Mouse (Mus musculus): ENCODE measurements around the gene Fastkd5. TPM values are rescaled to one million over a fixed set of nuclear protein-coding genes. Genes with fewer than 3 reads are reported as not detected.
A peak's percentile ranks its signal among the peaks of the same experiment; 100 is the strongest.

The Fastkd5 gene
- polyA plus RNA-seq, 1 experiment from 2014 or later = 11.2 TPM

GRCm38 (mm10) chr2:130568921-130569320, 60.9 kb downstream of the Fastkd5 start:
- Histone ChIP-seq H3K9ac (no peak overlapping the region), H3K4me2 (no peak overlapping the region), H3K9me3 (no peaks in the 10 kb centered on the region), H3K4me1 (peaks cover 16% of the 10 kb centered on the region), H3K27me3 (replicated peaks) (0 out of 2 replicates have a peak, but pooled peaks cover 4% of the 10 kb centered on the region), H3K4me3 (no peak overlapping the region), H3K36me3 (replicated peaks) (peaks cover 5% of the 10 kb centered on the region; the same call in 1 of the 2 replicates), H3K27ac (no peak overlapping the region)
- ATAC-seq (replicated peaks) = no peak
- WGBS = 78% methylated on average over 4 of the region's 4 CpGs

GRCm38 (mm10) chr2:130564983-130565382, 64.8 kb downstream of the Fastkd5 start:
- Histone ChIP-seq H3K4me3 (peak overlapping the region; percentile 83), H3K27me3 (replicated peaks) (no peaks in the 10 kb centered on the region), H3K4me1 (peaks cover 23% of the 10 kb centered on the region), H3K27ac (no peak overlapping the region), H3K9ac (no peak overlapping the region), H3K9me3 (no peaks in the 10 kb centered on the region), H3K4me2 (peak overlapping the region; percentile 81), H3K36me3 (replicated peaks) (peaks cover 5% of the 10 kb centered on the region; the same call in 1 of the 2 replicates)
- 84% methylated on average over 8 of the region's 8 CpGs for WGBS
- no peak for ATAC-seq (replicated peaks)

GRCm38 (mm10) chr2:130564063-130564462, 65.8 kb downstream of the Fastkd5 start:
- Histone ChIP-seq H3K4me3 (peak overlapping the region; percentile 83), H3K27ac (peak overlapping the region; percentile 64), H3K4me1 (peaks cover 23% of the 10 kb centered on the region), H3K9me3 (no peaks in the 10 kb centered on the region), H3K36me3 (replicated peaks) (peaks cover 5% of the 10 kb centered on the region; the same call in 1 of the 2 replicates), H3K27me3 (replicated peaks) (no peaks in the 10 kb centered on the region), H3K9ac (peak overlapping the region; percentile 93), H3K4me2 (peak overlapping the region; percentile 81)
- under 1% methylated on average over 23 of the region's 23 CpGs for WGBS
- no peak for ATAC-seq (replicated peaks)

Other genes starting within 250 kb of the Fastkd5 start
- 21.2 and 27.5 TPM in 2 replicates for gene Cpxm1, start 232.5 kb downstream of the Fastkd5 start, polyA plus RNA-seq (2015; fragmentation: Nextera tagmentation; extraction: Ambion mirVana)
- gene Gm28372, start 224.8 kb downstream of the Fastkd5 start, polyA plus RNA-seq (2015; fragmentation: Nextera tagmentation; extraction: Ambion mirVana) = 0.28 and 0.29 TPM in 2 replicates
- gene 1700020A23Rik, start 224.8 kb downstream of the Fastkd5 start, polyA plus RNA-seq (2015; fragmentation: Nextera tagmentation; extraction: Ambion mirVana) = 0.69 TPM in 1 of 2 replicates, not detected in the other
- gene Tmem239, start 223.5 kb downstream of the Fastkd5 start, polyA plus RNA-seq (2015; fragmentation: Nextera tagmentation; extraction: Ambion mirVana) = 0.22 TPM in 1 of 2 replicates, not detected in the other
- 108 and 111 TPM in 2 replicates for gene Vps16, start 205.7 kb downstream of the Fastkd5 start, polyA plus RNA-seq (2015; fragmentation: Nextera tagmentation; extraction: Ambion mirVana)
- gene Pced1a, start 205.3 kb downstream of the Fastkd5 start, polyA plus RNA-seq (2015; fragmentation: Nextera tagmentation; extraction: Ambion mirVana) = 13.4 and 16.1 TPM in 2 replicates
- gene Ptpra, start 179.7 kb downstream of the Fastkd5 start, polyA plus RNA-seq (2015; fragmentation: Nextera tagmentation; extraction: Ambion mirVana) = 136 and 142 TPM in 2 replicates
- 97.0 and 105 TPM in 2 replicates for gene Mrps26, start 66.3 kb downstream of the Fastkd5 start, polyA plus RNA-seq (2015; fragmentation: Nextera tagmentation; extraction: Ambion mirVana)
- gene Oxt, start 53.9 kb downstream of the Fastkd5 start, polyA plus RNA-seq (2015; fragmentation: Nextera tagmentation; extraction: Ambion mirVana) = 0.38 and 0.86 TPM in 2 replicates
- gene Avp, start 47.5 kb downstream of the Fastkd5 start, polyA plus RNA-seq (2015; fragmentation: Nextera tagmentation; extraction: Ambion mirVana) = 54.5 and 81.6 TPM in 2 replicates
- gene Ubox5, start within 50 bp of the Fastkd5 start, polyA plus RNA-seq (2015; fragmentation: Nextera tagmentation; extraction: Ambion mirVana) = 10.0 and 11.6 TPM in 2 replicates
- gene Lzts3, start 12.8 kb upstream of the Fastkd5 start, polyA plus RNA-seq (2015; fragmentation: Nextera tagmentation; extraction: Ambion mirVana) = 17.4 and 17.9 TPM in 2 replicates
- gene Ddrgk1, start 34.6 kb upstream of the Fastkd5 start, polyA plus RNA-seq (2015; fragmentation: Nextera tagmentation; extraction: Ambion mirVana) = 69.4 and 71.0 TPM in 2 replicates
- 130 and 133 TPM in 2 replicates for gene Itpa, start 37.6 kb upstream of the Fastkd5 start, polyA plus RNA-seq (2015; fragmentation: Nextera tagmentation; extraction: Ambion mirVana)
- gene Slc4a11, start 67.5 kb upstream of the Fastkd5 start, polyA plus RNA-seq (2015; fragmentation: Nextera tagmentation; extraction: Ambion mirVana) = 0.56 and 0.65 TPM in 2 replicates